Mouse (Mus musculus) cerebellum, adult (tissue): ENCODE data around the gene Sipa1l3.

ENCODE experiments used
- ATAC-seq: cut with Nextera tagmentation; 2 replicates; pipeline ENCODE4 v1.9.2; 2017; ENCODE audit warnings: mild to moderate bottlenecking, moderate library complexity, mixed read lengths; ENCODE audit not compliant: insufficient number of reproducible peaks, low FRiP score, low TSS enrichment

Gene Sipa1l3

DNA sequence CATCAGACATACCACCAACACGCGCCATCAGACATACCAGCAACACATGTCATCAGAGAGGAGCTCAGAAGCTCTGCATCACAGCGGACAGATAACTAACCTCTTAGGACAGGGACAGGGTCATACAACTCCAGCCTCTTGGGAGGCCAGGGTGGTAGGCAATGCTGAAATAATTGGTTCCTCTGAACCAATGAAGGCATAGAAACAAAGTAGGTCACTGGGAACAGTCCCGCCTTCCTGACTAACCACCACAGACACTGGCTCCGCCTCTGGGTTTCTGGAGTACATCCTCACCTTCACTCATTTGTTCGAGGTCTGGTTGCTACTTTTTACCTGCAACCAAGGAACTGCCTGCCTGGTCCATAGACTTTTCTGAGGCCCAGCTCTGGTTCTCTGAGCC lies 66.1 kb downstream of the Sipa1l3 start:
- no peak for ATAC-seq

DNA sequence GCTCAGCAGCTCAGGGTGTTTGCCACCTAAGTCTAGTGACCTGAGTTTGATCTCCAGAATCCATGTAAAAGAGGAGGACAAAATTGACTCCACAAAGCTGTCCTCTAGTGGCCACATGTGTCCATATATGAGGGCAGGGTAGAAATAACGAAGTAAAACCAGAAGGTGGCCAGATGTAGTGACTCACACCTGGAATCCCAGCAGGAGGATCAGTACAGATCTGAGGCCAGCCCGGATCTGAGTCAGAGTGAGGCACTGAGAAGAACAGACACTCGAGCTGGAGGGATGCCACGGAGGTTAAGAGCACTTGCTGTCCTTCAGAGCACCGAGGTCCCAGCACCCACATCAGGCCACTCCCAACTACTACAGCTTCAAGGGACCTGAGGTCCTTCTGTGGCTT lies 68.3 kb downstream of the Sipa1l3 start:
- no peak for ATAC-seq

DNA sequence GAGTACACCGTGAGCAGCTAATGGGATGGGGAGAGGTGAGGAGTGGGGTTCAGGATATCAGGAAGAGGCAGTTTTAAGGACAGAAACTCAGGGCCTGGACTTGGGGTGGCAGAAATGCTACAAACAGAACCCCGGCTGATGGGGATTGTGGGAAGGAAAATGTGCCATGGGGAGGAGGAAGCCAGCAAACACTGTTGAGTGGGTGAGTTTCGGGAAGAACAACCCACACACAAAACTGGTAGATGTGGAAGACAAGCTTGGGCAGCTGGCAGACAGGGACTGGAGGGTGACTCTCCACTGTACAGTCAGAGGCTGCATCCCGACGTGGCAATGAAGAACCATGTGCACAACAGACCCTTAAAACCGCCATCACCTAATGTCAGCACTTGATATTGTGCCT lies 69.6 kb downstream of the Sipa1l3 start:
- ATAC-seq = no peak

DNA sequence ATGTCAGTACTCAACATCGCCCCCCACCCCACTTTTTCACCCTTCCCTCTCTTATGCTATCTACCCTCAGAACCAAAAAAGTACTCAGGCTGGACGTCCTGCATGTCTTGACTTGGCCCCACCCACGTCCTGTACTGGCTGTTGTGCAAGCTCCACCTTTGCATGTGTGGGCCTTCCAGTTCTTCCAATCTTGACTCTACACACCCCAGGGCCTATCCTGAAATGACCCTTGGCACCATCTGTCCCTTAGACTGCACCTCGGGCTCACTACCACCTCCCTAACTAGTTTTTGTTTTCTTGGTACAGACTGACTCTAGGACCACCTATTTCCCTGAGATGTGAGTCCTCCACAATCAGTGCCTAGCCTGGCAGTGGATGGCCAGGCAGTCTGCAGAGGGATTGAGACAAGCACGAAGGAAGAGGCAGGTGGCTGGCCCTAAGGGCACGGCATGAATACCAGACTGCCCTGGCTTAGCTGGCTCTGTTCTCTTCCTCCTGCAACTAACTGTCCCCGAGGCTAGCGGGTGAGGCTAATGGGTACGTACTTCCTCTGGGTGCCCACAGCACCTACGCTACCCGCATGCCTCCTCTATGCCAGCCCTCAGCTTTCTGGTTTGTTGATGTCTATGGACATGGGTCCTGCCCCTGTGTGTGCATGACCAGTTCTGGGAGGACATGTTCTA lies 71.2 kb downstream of the Sipa1l3 start:
- peak; percentile 51; the same call in 1 of the 2 replicates for ATAC-seq

DNA sequence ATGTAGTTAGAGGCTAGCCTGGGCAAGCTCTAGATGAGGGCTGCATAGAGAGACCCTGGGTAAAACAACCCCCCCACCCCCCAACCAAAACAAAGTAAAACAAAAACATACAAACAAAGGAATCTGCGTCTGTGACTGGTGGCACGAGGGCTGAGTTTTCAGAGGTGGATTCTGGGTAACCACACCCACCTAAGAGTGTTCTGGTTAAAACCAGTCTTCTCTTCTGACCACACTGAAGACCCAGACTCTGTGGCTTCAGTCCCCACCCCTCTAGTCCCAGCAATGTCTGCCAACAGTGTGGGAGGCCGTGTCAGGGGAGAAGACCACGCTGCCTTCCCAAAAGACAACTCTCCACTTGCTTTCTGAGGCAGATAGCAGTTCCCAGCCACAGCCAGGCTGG lies 72.3 kb downstream of the Sipa1l3 start:
- no peak for ATAC-seq

DNA sequence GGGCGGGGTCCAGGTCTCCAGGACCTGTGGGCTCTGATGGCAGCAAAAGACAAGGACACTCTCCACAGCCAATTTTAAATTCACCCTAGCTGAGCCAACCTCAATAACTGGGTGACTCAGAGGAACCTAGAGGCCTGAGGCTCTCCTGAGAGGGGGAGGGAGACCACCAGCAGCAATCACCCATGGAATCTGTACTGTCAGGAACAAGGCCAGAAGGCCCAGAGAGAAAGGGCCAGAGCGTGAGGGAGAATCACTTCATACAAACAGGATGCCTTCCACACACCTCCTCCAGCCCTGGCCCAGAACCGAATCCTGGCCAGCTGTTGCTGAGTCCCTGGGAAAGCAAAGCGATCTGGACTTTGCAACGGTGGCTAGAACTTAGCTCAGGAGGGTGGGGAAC lies 73.9 kb downstream of the Sipa1l3 start:
- no peak for ATAC-seq

DNA sequence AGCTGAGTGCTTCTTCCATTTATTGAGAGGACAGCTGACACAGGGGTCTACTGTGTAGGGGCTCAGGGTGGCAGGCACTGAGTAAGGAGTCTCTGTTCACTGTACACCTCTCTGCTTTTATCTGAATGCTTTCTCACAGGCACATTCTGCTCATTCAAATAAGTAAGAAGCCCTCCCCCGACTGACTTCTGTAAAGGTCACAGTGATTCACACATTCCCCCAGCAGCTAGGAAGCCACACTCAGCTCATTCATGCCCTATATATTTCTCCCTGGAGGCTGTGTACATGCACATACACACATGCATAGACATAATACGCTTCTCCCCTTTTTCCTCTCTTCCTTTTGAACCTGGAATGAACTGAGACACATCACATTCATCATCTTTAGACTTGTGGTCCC lies 74.4 kb downstream of the Sipa1l3 start:
- no peak for ATAC-seq

DNA sequence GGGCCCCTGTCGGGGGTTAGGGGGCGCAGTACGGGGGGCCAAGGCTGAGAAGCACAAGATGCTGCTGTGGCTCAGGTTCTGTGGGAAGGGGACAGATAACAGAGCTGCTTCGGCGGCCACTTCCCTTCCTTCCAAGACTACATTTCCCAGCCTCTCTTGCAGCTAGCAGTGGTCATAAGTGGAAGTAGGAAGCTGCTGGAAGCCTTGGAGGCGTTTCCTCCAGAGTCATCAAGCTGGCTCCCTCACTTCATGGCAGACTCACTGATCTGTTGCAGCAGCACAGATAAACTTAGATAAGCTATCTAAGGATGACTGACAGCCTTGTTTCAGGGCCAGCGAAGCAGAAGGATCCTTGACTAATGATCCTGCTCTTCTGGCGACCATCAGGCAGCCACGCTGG lies 76.6 kb downstream of the Sipa1l3 start:
- ATAC-seq = no peak

DNA sequence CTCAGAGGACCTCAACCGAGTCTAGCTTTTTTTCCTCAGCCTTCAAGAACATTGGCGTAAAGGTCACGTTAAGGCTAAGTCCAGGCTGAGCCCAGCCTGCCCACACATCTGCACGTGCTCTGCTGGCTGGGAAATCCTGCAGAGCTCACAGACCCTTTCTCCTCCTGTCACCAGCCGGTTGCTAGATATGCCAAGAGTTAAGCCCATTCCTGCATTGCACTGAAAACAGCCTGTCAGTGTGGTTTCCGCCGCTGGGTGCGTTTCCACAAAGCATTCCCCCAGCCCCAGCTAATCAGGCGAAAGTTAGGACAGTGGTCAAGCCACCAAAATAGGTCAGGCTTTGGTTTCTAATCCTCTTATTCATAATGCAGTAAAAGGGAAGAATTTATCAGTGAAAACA lies 77.3 kb downstream of the Sipa1l3 start:
- ATAC-seq = no peak

DNA sequence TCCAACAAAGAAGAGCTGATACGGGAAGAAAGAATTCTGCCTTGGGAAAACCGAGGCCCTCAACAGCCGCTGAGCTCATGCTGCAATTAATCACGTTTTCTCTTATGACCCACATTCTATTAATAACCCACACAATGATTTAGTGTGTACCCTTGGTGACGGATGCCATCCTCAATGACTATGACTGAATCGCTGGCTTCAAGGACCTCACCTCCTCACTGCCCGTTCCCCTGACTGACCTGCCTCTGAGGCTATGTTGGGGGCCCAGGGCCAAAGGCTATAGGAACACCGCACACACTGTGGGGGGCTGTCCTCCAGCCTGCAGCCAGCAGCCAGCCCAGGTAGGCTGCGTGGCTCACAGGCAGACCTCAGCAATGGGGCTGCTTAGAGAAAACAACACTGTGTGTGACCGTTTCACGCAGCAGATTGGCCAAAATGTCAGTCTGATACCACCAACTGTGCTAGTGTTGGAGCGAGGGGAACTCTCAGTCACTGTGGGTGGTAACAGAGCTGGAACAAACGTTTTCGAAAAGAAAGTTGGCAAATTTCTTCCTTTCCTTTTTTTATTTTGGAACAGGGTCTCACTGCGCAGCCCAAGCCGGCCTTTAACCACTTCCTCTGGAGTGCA lies 79.7 kb downstream of the Sipa1l3 start:
- no peak for ATAC-seq

DNA sequence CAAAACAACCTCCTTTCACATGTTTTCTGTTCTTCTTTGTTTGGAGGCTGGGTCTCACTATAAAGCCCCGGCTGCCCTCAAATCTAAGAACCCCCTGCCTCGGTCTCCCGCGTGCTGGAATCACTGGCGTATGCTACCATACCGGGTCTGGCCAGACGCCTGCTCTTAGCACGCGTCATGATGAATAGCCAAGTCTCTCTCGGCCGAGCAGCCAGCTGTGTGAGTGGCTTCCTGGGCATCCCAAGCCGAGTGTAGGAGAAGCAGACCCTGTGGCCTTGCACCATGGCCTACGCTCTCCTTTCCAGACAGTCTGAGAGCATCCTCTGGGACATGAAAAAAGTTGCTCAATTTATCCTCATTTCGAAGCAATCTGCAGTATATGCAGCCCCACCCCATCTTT lies 80.2 kb downstream of the Sipa1l3 start:
- no peak for ATAC-seq

DNA sequence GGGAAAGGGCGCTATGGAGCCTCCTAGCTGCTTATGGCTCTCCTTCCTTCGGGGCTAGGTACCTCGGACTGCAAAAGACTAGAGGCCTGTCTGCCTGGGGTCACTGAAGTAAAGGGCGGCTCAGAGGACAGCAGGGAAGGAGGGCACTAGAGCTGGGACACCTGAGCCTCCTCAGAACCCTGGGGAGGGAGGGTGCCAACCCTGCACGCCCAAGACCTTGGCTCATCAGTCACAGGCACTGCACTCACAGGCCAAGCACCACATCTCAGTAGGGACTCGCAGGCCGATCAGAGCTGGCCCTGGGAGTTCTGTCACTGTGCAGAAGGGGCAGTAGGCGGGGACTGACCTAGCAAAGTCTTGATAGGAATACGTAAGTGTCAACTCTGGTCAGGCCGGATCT lies 81.4 kb downstream of the Sipa1l3 start:
- no peak for ATAC-seq

DNA sequence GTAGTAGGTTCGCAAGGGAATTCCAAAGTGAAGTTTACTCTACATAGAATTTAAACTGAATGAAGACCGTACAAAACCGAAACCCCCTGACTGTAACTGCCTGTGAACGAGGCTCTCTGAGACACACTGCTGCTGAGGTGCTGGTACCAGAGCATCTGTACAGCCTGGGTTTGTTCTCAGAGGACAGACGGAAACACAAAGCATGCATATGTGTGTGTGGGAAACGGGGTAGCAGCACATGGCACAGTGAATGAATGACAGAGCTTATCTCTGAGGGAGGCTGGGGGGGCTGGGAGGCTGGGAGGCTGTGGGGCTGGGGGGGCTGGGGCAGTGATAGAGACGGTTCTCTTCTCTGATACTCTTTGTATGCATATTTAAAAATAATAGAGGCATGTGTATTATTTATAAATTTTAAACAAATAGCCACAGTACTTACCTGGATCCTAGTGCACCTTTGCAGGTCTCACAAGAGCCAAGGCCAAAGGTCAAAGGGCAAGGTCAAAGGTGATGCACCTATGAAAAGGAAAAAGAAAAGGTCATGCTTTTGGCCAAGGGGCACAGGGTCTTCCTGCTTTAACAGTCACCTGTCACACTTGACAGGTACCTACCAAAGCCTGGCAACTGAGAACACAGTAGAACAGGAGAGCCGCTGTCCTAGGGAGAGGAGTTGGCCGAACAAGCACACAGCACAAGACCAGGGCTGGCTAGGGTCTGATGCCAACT lies 84.0 kb downstream of the Sipa1l3 start:
- ATAC-seq = no peak

DNA sequence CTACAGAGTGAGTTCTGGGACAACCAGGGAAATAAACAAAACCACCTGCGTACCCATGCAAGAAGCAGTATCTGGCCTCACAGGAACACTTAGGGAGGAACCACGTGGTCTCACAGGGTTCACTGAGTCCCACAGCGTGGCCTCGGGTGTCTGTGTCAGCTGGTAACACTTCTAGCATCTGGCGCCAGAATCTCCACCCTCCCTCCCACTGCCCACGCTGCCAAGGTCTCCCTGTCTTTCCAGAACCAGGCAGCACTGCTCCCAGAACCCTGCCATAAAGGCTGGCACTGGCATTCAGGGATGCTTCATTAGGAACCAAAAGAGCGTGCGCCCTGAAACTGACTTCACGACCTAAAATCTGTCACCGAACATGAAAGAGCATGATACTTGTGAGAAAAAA lies 84.7 kb downstream of the Sipa1l3 start:
- no peak for ATAC-seq

DNA sequence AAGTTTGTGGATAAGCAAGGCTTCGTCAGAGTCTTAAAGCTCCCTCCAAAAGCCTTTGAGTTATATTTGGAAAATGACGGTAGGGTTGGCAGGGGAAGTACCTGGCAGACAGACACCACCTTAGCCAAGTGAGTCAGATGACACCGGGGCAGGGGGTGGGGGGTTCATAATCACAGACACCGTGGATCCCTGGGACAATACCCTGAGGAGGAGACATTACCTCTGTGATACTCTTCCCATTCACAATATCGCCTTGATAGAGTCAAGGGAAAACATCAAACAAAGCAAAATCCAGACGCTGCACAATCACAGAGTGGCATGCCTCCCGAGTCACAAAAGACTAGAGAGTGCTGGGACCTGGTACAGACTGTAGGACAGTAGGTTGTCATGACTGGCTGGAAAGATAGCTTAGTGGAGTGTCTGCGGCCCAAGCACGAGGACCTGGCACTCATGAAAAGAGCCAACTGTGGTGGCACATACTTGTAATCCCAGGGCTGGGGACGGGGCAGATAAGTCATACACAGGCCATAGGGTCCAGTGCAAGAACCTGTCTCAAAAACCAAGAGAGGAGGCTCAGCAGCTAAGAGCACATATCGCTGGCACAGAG lies 85.4 kb downstream of the Sipa1l3 start:
- no peak for ATAC-seq

DNA sequence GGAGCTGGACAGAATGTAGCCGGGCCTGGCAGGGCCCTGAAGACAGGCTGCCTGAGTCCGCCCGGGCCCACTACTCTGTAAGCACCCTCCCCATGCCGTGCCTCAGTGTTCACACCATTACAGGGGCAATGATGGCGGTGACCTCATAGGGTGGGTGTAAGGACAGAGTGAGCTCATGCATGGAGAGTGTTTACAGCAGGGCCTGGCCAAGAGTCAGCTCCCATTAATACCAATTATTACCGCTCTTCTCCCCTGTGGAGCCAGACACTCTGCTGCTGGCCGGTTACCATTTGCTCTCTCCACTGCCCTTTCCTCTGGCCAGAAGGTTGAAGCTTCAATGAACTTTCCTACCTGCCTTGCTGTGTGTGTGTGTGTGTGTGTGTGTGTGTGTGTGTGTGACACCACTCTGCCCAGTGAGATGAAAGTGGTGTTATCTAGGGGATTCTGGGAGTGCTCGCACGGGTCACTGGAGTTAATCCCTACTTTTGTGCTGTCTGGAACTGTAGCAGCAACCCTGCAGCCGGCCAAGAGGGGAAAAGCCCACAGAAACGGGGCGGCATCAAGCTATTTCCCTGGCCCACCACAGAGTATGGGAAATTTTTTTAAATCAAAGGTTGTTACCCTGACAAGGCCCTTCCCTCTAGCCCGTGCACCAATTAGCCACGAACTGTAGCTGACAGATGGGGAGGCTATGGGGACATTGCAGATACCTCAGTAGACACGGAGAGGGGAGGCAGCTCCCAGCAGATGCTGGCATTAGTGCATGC lies 86.1 kb downstream of the Sipa1l3 start:
- no peak for ATAC-seq

DNA sequence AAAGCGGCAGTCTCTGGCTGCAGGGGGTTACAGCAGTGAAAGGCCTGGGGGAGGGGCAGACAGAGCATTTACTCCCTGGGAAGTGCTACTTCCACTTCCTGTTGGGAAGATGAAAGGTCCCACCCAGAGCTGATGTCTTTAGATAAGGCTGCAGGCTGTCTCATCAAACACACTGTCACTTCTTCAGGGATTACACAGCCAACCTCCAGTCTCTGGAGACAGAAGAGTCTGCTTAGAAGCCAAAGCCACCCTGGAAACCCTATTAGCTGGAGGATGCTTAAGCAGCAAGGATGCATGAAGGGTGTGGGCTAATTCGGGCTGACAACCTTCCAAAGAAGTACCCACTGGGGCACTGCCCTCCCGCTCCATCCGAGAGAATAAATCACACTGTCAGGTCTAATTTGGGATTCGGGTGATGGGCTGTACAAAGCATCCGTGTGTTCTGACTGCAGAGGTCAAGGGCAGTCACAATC lies 87.7 kb downstream of the Sipa1l3 start:
- no peak for ATAC-seq

DNA sequence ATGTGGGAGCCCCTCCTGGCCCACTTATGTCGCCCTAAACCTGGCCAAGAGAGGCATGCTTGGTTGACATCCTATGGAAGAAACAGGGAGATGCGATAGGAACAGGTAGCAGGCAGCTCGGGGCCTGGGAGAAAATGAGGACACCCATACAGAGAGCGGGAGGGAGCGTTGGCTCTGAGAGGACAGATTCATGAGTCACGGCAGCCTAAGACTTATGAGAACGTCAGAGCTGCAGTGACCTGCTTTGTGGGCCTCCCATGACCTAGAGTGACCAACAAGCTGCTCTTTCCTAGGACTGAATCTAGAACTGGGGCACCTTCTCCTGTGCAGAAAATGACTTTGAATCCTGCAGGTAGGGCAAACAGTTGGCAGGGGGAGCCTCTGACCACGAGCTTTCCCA lies 92.4 kb downstream of the Sipa1l3 start:
- peak; percentile 60; the same call in 1 of the 2 replicates for ATAC-seq

DNA sequence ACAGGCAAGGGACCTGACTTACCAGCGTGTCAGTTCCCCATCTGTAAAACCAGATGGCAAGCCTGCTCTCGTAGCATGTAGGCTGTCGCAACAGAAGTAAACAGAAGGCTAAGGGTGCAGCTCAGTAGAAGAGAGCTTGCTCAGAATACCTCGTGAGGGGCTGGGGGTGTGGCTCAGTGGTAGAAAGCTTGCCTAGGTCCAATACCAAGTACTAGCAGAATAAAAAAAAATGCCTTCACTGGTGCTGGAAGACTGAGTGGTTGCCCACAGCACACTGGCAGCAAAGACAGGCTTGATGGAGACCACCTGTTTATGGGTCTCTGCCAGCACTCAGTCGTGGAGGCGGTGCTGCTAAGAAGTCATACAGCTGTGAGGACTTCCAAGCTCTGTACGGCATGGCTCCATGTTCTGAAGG lies 93.0 kb downstream of the Sipa1l3 start:
- no peak for ATAC-seq

DNA sequence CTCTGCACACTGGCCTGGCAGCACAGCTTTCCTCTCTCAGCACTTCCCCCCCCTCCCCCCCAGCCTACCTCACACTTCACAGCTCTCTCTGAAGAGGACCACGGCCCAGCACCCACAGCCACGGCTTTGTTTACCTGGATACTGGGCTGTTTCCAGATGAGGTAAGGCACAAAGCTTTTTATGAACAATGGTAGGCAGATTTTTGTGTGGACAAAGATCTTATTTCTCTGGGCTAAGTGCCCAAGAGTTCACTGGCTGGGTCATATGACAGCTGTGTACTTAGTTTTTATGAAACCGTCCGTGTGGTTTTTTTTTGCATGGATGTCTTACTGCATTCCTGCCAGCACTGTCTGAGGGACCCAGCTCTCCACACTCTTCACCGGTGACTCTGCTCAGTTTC lies 93.8 kb downstream of the Sipa1l3 start:
- no peak for ATAC-seq

DNA sequence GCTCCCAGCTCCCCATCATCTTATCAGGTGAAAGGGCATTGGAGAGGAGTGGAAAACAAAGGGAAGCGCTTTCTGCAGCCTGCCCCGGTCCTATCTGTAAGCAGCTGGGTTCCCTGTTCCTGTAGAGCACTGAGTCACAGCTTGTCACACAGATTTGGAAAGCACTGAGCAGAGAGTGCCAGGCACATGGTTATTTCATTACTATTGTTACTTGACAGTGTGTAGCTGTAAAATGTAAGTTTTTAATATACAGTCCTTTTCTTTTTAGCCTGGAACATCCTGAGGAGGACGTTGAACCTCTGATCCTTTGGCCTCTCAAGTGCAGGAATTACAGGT lies 96.6 kb downstream of the Sipa1l3 start:
- no peak for ATAC-seq
